Mouse (Mus musculus) B cell, adult 2 months (primary cell): ENCODE data around the gene Scyl3.

Experiments used
- DNase-seq, 2 experiments: peaks; one replicate each; pipeline ENCODE4 v3.0.0; 2022

Gene Scyl3

GRCm38 (mm10) chr1:163964008-163964689, 35.2 kb downstream of the Scyl3 start:
- no peak for DNase-seq

DNA sequence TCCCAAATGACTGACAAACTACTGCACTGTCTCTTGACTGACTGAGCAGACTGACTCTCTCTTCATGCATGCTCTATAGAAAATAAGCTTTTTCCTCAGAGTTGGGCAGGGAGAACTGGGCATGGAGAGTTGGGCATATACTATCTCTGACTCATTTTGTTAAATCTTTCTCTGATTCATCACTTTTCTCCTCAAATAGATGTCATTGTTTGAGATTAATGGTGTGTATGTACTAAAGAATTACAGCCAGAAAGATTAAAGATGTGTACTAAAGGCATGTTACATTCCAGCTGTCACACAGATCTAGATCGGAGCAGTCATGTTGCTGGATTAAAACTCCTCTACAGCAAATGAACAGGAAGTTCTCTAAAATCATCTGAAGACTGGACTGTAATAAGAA, 45.6 kb downstream of the Scyl3 start:
- no peak for DNase-seq

GRCm38 (mm10) chr1:163975088-163975487, 46.2 kb downstream of the Scyl3 start:
- DNase-seq, result peak in 1 of 2 experiments; percentile 8

- no peak for DNase-seq
Measured at GRCm38 (mm10) chr1:163976515-163976914, 47.6 kb downstream of the Scyl3 start.

GRCm38 (mm10) chr1:163992371-163992770, 63.5 kb downstream of the Scyl3 start:
- DNase-seq, result no peak

- no peak for DNase-seq
Measured at GRCm38 (mm10) chr1:163994173-163994720, 65.3 kb downstream of the Scyl3 start.

DNA sequence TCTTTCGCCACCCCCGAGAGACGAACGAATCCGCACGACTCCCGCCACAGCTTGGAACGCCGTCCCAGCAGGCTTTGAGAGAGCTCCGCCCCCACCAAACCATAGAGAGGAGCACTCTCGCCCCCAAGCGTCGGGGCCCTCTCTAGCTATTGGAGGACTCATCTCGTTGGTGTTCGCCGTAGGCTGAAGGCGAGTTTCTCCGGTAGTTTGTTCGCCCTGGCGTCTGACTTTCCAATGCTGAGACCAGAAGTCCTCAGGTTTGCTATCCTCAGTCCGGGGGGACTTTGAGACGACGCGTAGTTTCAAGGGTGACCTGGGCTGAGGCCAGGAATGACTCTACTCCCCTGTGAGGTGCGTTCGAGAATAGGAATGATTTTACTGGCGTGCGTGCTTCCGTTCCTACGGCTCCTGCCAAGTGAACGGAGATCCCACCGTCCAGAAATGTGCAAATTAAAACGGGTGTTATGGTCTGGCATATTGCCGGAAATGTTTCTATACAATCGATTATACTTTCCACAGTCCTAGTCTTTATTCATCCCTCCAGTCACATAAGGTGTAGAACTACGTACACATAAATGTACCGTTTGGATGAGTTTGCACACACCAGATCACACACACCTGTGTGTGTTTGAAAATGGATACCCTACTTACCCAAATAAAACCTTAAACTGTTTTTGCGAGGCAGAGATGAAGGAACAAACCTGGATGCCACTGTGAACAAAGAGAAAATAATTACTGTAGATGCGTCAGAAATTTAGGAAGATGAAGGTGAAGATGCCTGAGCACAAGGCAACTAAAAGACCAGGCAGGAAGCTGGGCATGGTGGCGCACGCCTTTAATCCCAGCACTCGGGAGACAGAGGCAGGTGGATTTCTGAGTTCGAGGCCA, 66.1 kb downstream of the Scyl3 start, which contains the start of the genes BC055324 and Mettl18:
Gene BC055324, minus strand, starts transcription at position 76 of the 888 bp plus-strand sequence.
Gene Mettl18, plus strand, starts transcription at position 169 of the 888 bp plus-strand sequence.
- peak; percentile 93 to 94 for DNase-seq

- DNase-seq, result no peak
Measured at GRCm38 (mm10) chr1:163995609-163995913, 66.7 kb downstream of the Scyl3 start.

DNA sequence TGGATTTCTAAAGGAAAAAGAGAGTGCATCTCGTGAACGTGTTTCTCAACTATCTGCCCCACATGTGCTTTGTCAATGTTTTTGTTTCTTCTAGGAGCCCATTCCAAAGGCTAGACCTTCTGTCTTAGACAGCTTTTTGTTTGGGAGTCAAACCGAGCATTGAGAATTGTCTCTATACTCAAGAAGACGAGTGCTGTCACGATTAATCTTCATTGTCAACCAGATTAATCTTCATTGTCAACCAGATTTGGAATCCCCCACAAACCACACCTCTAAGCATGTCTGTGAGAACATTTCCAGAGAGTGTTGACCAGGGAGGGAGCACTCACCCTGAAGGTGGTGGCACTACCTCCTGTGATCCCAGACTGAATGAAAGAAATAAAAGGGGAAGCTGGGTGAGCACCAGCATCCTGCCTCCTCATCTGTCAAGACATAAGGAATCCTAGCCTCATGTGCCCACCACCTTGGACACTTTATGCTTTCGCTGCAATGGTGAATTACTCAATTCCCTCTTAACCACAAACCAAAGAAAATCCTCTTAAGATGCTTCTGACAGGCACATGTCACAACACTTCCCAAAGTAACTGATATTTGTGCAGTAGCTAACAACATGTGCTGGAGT, 73.0 kb downstream of the Scyl3 start:
- no peak for DNase-seq

- no peak for DNase-seq
Measured at GRCm38 (mm10) chr1:164004311-164004710, 75.4 kb downstream of the Scyl3 start.
